Mouse (Mus musculus) right cerebral cortex, postnatal 4 days (tissue): ENCODE measurements around the gene Hexim1.

Source experiments
- DNase-seq: peaks from one replicate; pipeline ENCODE4 v3.0.0-alpha.2; 2022

Hexim1 gene

DNA sequence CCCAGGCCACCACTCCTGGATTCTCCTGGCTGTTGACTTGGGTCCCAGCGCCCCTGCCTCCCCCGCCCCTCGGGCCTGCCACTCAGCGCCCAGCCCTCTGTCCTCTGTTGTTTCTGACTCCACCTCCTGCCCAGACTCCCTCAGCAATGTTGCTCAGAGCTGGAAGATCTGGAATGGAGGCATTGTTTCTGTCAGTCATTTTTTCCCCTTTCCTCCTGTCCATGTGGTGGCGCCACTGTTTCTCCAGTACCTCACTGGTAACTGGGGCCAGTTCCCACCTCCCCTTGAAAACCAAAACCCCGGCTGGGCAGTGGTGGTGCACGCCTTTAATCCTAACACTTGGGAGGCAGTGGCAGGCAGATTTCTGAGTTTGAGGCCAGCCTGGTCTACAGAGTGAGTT, 45.4 kb downstream of the Hexim1 start:
- DNase-seq, result no peak

GRCm38 (mm10) chr11:103162132-103162531, 46.1 kb downstream of the Hexim1 start:
- no peak for DNase-seq

DNA sequence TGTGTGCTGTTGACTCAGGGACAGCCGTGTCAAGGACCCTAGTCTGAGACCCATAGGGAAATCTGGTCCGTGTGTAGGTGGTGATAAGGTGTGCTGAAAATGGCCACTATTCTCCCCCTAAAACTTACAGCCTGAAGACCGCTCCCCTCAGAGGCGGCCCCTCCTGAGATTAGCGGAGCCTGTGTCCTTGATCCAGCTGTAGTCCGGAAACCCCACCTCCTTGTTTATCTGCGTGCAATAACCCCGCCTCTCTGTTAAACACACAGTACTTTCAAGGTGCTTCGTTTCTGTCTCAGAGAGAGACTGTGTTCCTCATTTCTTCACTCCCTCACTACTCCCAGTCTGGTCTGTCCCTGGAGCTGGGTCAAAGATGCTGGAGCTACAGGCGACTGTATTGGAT, 48.4 kb downstream of the Hexim1 start:
- no peak for DNase-seq

- DNase-seq, result peak; percentile 63
Observed at GRCm38 (mm10) chr11:103168690-103169390, 52.8 kb downstream of the Hexim1 start.
